Mouse (Mus musculus): ENCODE data around the gene Arglu1. TPM values are rescaled to one million over a fixed set of nuclear protein-coding genes. Genes with fewer than 3 reads are reported as not detected.

Gene Arglu1
- total and polyA plus RNA-seq, 3 experiments = 31.6 to 59.4 (median 56.6) TPM

- no peak for DNase-seq
These were observed 68.9 kb downstream of the Arglu1 start for GRCm38 (mm10) chr8:8621236-8621917.

- DNase-seq = no peak
These were observed 69.8 kb downstream of the Arglu1 start for GRCm38 (mm10) chr8:8620536-8620935.

DNA sequence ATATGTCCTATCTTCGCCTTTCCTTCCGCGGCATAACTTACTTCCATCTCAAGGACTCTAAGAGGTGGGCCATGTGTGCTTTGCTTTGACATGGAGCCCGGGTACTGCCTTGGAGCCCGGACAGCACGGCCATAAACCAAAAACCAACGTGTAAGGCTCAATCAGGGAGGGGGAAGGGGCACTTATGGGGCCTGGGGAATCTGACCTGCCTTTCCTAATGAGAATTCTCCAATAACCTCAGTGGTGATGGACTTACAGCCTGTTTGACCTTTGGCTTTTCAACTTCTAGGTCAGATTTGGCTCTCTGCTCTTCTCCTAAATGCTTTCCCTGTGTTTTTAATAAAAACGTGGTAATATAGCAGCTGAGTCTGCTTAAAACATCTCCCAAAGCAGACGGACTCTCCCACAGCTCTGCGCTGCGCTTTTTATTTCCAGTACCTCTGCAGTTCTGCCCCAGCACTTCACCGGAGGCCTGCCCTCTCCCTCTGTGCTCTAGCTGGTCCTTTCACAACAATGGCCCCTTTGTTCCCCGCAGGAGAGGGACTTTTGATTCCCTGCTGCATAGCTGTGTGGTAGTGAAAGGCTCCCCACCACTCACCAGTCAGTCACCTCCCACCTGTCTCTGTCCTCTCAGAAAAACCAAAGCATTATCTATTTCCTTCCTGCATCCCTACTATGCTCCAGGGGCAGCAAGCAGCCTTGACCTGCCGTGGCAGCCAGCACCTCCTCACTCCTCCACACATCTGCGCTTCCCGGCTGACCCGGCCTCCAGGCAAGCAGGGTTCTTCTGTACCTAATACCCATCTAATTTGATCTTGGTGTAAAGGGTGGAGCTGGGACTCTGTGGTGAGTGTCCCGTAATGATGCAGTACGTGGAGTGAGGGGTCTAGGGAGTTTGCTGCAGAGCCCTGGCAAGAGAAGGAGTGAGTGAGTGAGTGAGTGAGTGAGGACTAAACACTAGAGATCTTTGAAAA lies 70.8 kb downstream of the Arglu1 start:
- DNase-seq = no peak

Small RNA genes within 50 kb of the gene (microRNA-seq; reads per million reads assigned to microRNA genes)
- gene Mir7654 = 0.83 to 1.8 reads per million in 2 experiments

Other genes starting within 250 kb of the Arglu1 start
- gene Efnb2, start 29.3 kb downstream of the Arglu1 start, total RNA-seq (2021) = 10 to 100 TPM; 15.1 to 18.0 TPM
- gene Efnb2, start 29.3 kb downstream of the Arglu1 start, polyA plus RNA-seq (2012; rRNA removed) = 17.5 and 23.9 TPM in 2 replicates

Data from adrenal gland, adult 2 months (tissue).